Mouse (Mus musculus): ENCODE measurements around the gene Mrpl1.

DNA sequence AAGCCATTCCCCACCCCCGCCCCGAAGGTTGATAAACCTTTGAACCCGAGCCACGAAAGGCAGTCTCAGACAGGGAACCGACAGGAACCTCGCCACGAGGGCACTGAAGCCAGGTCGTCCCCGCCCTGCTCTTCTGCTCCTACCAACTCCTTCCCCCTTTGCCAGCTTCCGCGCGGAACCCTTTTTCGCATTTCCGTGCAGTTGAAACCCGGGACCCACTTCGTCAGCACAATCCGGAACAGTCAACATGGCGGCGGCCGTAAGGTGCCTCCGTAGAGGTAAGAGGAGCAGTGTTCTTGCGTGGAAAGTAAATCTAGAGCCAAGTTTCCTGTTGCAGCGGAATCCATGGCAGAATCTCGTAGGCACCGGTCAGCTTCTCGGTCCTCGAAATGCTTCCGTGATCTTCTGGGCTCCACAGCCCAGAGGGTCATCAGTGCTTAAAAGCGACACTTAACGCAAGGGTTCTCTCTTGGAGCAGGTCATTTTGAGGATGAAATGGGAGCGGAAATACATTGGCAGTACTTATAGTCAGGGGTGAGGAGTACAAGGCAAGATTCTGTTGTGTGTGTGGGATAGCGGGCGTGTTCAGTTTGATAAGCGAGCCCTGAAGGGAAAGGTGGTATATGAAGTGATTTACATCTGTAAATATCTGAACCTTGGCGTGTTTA is 757 bp downstream of the Mrpl1 start:
- TF ChIP-seq EP300 (IDR thresholded peaks at IDR 0.05; ENCODE audit: low read depth): peak; percentile 78; the same call in 1 of the 2 replicates
- TF ChIP-seq CTCF (IDR thresholded peaks at IDR 0.05; ENCODE audit: low read depth): no peak

Measured in liver, postnatal 0 days (tissue).